Mouse (Mus musculus) olfactory bulb, adult 2 months (tissue): ENCODE data around the gene Kalrn.

Experiments
- CTCF ChIP-seq: fragments of 200-500 bp; IDR thresholded peaks from 2 replicates; pipeline ENCODE4 v1.5.1; 2012; ENCODE audit warnings: low read depth, mild to moderate bottlenecking, low read length, moderate library complexity; ENCODE audit not compliant: insufficient read depth
- POLR2A ChIP-seq: fragments of 200-500 bp; IDR thresholded peaks from 2 replicates; pipeline ENCODE4 v1.6.1; 2012; ENCODE audit warnings: mild to moderate bottlenecking, low read depth, low read length, moderate library complexity; ENCODE audit not compliant: insufficient read depth

DNA sequence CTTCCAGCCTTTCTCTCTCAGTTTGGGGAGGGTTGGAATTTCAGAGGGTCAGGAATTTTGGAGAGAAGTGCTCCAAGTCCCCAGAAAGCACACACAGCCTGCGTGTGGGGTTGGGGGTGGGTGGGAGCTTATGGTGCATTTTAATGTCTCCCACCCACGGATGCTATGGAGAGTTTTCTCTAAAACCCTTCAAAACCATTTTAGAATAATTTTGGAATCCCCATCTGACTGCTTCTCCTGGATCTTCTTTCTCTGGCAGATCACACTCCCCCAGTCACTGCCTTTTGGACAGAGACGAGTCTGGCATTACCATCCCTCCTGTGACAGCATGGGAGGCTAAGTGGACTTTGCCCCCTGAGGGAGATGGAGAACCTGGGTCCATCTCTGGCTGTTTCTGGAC, 438.7 kb downstream of the Kalrn start:
- TF ChIP-seq CTCF (no peak), POLR2A (no peak)
